Mouse (Mus musculus): ENCODE measurements around the gene Slc6a3. TPM values are rescaled to one million over a fixed set of nuclear protein-coding genes. Genes with fewer than 3 reads are reported as not detected.

Gene Slc6a3
- polyA plus RNA-seq, 1 experiment, result 0.05 TPM

DNA sequence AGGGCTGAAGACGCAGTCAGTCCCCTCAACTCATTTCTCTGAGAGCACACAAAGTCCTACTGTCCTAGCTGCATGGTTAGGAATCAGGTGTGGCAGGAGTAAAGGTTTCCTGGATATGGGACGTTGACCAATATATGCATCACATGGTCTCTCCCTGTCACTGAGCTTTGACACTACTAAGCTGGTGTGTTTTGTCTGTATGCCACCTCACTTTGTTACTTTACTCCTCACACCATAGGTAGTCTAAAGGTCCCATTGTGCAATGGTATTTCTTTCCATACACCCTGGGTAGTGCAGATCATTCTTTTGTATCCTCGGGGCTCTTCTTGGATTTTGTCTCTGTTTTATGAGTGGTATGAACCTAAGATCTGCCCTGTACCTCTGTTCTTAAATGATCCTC is 2.8 kb upstream of the Slc6a3 start:
- Histone ChIP-seq H3K27me3 (ENCODE audit: control insufficient read depth, insufficient read depth, low read length) (peaks cover 3% of the 10 kb centered on the region; the same call in 1 of the 2 replicates), H3K4me3 (replicated peaks; ENCODE audit: insufficient read depth, low read depth, low read length) (no peak overlapping the region), H3K4me1 (ENCODE audit: control insufficient read depth, insufficient read depth, low read length) (no peaks in the 10 kb centered on the region; the same call in 1 of the 2 replicates), H3K27ac (ENCODE audit: insufficient read depth, low read length) (no peak overlapping the region)
- no peak for DNase-seq
- WGBS, result 82% methylated on average over 3 of the region's 3 CpGs
- TF ChIP-seq POLR2A (IDR thresholded peaks at IDR 0.05; ENCODE audit: borderline replicate concordance, insufficient read depth, low read length) (no peak), CTCF (IDR thresholded peaks at IDR 0.05; ENCODE audit: borderline replicate concordance, insufficient read depth, low read depth, low read length) (no peak)

DNA sequence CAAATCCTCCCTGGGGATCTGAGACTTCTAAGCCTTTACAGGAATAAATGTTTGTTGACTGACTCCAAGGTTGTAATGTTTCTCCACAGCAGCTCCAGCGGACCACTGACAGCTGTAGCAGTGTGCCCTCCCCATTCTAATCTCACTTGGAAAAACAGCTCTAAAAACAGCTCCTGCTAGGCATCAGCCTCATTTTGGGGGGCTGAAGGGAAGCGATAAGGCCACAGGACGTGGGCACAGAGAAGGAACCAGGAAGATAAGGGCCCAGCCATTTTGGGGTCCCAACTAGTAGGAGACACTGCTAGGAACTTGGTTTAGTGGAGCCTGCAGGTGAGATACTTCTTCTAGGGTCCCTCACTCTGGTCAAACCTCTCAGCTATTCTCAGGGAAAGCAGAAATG is 1.3 kb upstream of the Slc6a3 start:
- Histone ChIP-seq H3K4me1 (ENCODE audit: control insufficient read depth, insufficient read depth, low read length) (no peaks in the 10 kb centered on the region; the same call in 1 of the 2 replicates), H3K27ac (ENCODE audit: insufficient read depth, low read length) (no peak overlapping the region), H3K27me3 (ENCODE audit: control insufficient read depth, insufficient read depth, low read length) (peaks cover 3% of the 10 kb centered on the region; the same call in 1 of the 2 replicates), H3K4me3 (replicated peaks; ENCODE audit: insufficient read depth, low read depth, low read length) (no peak overlapping the region)
- TF ChIP-seq CTCF (IDR thresholded peaks at IDR 0.05; ENCODE audit: borderline replicate concordance, insufficient read depth, low read depth, low read length) (no peak), POLR2A (IDR thresholded peaks at IDR 0.05; ENCODE audit: borderline replicate concordance, insufficient read depth, low read length) (no peak)
- WGBS, result 62% methylated on average over 3 of the region's 3 CpGs
- no peak for DNase-seq

DNA sequence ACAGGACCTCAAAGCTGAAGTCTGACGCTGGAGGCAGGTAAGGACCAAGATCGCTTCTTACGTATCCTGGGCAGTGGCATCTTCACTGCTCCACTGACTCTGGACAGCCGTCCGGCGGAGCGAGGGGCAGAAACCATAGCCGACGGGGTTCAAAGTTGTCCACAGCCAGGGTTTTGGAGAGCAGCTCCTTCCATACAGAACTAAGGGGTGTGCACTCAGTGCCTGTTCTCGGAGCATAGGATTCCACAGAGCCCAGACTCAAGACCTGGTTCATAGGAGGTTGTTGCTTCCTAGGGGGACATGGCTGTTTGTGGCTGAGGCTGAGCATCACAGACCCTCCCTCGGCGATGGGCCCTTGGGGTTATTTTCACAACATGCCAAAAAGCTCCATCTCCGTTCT is 277 bp downstream of the Slc6a3 start:
- no peak overlapping the region for H3K27ac ChIP-seq (ENCODE audit: insufficient read depth, low read length)
- no peak for DNase-seq
- H3K4me3 ChIP-seq (replicated peaks; ENCODE audit: insufficient read depth, low read depth, low read length), result no peak overlapping the region
- peaks cover 2% of the 10 kb centered on the region; the same call in 1 of the 2 replicates for H3K27me3 ChIP-seq (ENCODE audit: control insufficient read depth, insufficient read depth, low read length)
- H3K4me1 ChIP-seq (ENCODE audit: control insufficient read depth, insufficient read depth, low read length), result no peaks in the 10 kb centered on the region; the same call in 1 of the 2 replicates
- 9% methylated on average over 13 of the region's 13 CpGs for WGBS
- TF ChIP-seq CTCF (IDR thresholded peaks at IDR 0.05; ENCODE audit: borderline replicate concordance, insufficient read depth, low read depth, low read length) (no peak), POLR2A (IDR thresholded peaks at IDR 0.05; ENCODE audit: borderline replicate concordance, insufficient read depth, low read length) (no peak)

DNA sequence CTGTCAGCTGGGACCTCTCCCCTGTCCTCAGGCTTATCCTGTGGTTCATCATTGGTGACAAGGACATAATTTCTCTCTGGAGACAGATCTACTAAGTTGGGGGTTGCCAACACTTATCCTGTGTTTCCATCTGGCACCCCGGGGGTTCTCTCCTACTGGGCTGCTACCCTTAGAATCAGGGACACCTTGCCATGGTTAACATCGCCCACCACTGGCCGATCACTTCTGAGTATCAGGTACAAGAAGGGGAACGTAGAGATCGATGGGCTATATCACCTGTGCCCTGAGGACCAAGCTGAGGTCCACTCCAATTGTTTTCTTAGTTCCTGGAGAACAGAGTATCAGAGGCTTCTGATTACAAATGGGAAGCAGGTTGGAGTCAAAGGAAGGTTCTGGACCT is 27.7 kb downstream of the Slc6a3 start:
- no peak overlapping the region for H3K27ac ChIP-seq (ENCODE audit: insufficient read depth, low read length)
- DNase-seq, result no peak
- TF ChIP-seq CTCF (IDR thresholded peaks at IDR 0.05; ENCODE audit: borderline replicate concordance, insufficient read depth, low read depth, low read length) (no peak), POLR2A (IDR thresholded peaks at IDR 0.05; ENCODE audit: borderline replicate concordance, insufficient read depth, low read length) (no peak)
- H3K4me3 ChIP-seq (replicated peaks; ENCODE audit: insufficient read depth, low read depth, low read length), result no peak overlapping the region
- 89% methylated on average over 5 of the region's 5 CpGs for whole genome bisulfite sequencing
- no peaks in the 10 kb centered on the region for H3K27me3 ChIP-seq (ENCODE audit: control insufficient read depth, insufficient read depth, low read length)
- no peaks in the 10 kb centered on the region for H3K4me1 ChIP-seq (ENCODE audit: control insufficient read depth, insufficient read depth, low read length)

DNA sequence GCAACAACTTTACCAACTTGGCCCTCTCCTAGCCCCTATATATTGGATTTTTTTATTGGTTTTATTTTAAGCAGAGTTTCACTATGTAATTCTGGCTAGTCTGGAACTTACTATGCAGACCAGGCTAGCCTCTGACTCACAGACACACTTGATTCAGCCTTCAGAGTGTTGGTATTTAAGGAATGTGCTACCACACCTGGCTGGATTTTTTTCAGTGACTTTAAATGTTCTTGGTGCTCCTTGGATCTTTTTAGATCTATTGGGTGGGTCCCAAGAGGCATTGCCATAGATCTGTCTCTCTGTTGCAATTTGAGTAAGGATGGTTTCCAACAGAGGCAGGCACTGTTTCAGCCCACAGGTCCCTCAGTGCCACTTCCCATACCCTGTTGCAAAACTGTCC is 38.5 kb downstream of the Slc6a3 start:
- no peak for TF ChIP-seq CTCF (IDR thresholded peaks at IDR 0.05; ENCODE audit: borderline replicate concordance, insufficient read depth, low read depth, low read length)
- TF ChIP-seq POLR2A (IDR thresholded peaks at IDR 0.05; ENCODE audit: borderline replicate concordance, insufficient read depth, low read length), result no peak
- H3K27ac ChIP-seq (ENCODE audit: insufficient read depth, low read length), result no peak overlapping the region
- H3K27me3 ChIP-seq (ENCODE audit: control insufficient read depth, insufficient read depth, low read length), result no peaks in the 10 kb centered on the region; the same call in 1 of the 2 replicates
- DNase-seq, result no peak
- no peak overlapping the region for H3K4me3 ChIP-seq (replicated peaks; ENCODE audit: insufficient read depth, low read depth, low read length)
- no peaks in the 10 kb centered on the region for H3K4me1 ChIP-seq (ENCODE audit: control insufficient read depth, insufficient read depth, low read length)

DNA sequence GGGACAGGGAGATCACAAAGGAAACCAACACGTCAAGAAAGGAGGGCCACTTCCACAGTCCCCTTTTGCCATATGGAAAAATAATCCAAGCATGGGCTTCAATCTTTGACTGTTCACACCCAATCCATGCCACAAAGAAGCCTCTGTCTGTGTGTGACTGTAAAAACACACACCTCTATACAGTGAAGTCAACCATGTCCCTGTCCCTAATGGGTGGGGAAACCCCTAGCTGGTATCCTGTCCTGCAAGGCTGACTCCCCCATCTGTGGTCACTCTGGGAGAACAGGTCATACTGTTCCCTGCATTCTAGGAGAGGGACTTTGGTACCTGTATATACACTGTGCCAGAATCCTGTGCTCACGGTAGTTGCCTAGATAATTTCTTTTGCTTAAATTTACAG is 40.7 kb downstream of the Slc6a3 start:
- no peak overlapping the region for H3K4me3 ChIP-seq (replicated peaks; ENCODE audit: insufficient read depth, low read depth, low read length)
- no peak for TF ChIP-seq POLR2A (IDR thresholded peaks at IDR 0.05; ENCODE audit: borderline replicate concordance, insufficient read depth, low read length)
- TF ChIP-seq CTCF (IDR thresholded peaks at IDR 0.05; ENCODE audit: borderline replicate concordance, insufficient read depth, low read depth, low read length), result no peak
- no peak for DNase-seq
- H3K27me3 ChIP-seq (ENCODE audit: control insufficient read depth, insufficient read depth, low read length), result no peaks in the 10 kb centered on the region; the same call in 1 of the 2 replicates
- WGBS, result 59% methylated on average over 2 of the region's 2 CpGs
- H3K4me1 ChIP-seq (ENCODE audit: control insufficient read depth, insufficient read depth, low read length), result no peaks in the 10 kb centered on the region
- no peak overlapping the region for H3K27ac ChIP-seq (ENCODE audit: insufficient read depth, low read length)

DNA sequence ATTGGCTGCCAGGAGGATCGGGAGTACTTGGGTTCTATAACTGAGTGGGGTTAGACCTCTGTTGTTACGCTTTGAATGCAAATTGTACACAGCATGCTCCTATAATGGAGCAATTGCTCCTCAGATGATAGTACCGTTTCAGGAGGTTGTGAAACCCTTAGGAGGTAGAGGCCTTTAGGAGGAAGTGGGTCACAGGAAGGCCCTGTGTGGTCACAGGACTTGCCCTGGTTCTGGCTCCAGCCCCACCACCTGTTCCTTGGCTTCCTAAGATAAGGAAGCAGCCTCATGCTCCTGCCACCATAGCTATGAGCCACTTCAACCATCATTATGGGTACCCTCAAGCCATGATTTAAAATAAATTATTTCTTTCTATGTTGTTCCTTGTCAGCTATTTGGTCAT is 54.9 kb downstream of the Slc6a3 start:
- 73% methylated on average over 3 of the region's 3 CpGs for WGBS
- H3K4me1 ChIP-seq (ENCODE audit: control insufficient read depth, insufficient read depth, low read length), result no peaks in the 10 kb centered on the region
- H3K27me3 ChIP-seq (ENCODE audit: control insufficient read depth, insufficient read depth, low read length), result no peaks in the 10 kb centered on the region
- no peak for DNase-seq
- TF ChIP-seq POLR2A (IDR thresholded peaks at IDR 0.05; ENCODE audit: borderline replicate concordance, insufficient read depth, low read length) (no peak), CTCF (IDR thresholded peaks at IDR 0.05; ENCODE audit: borderline replicate concordance, insufficient read depth, low read depth, low read length) (no peak)
- H3K27ac ChIP-seq (ENCODE audit: insufficient read depth, low read length), result no peak overlapping the region
- H3K4me3 ChIP-seq (replicated peaks; ENCODE audit: insufficient read depth, low read depth, low read length), result no peak overlapping the region

DNA sequence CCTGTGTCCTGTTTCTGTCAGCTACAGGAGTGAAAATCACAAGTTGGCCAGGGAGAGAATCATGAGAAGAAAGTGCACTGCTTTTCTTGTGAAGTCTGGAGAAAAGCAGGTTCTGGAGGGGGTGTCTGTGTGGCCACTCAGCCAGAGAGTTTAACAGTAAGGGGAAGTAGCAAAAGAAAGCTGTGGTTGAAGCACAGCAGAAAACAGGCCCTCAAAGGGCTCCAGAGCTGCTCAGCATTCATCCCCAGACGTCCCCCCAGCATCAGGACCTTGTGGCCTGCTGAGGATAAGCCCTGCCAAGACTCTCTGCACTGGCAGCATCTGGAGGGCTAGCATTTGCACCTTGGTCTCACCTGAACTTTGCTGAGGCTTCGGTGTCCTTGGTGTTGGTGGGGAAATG is 56.0 kb downstream of the Slc6a3 start:
- 38% methylated on average over 2 of the region's 2 CpGs for WGBS
- H3K4me1 ChIP-seq (ENCODE audit: control insufficient read depth, insufficient read depth, low read length), result no peaks in the 10 kb centered on the region
- H3K4me3 ChIP-seq (replicated peaks; ENCODE audit: insufficient read depth, low read depth, low read length), result no peak overlapping the region
- no peak overlapping the region for H3K27ac ChIP-seq (ENCODE audit: insufficient read depth, low read length)
- no peaks in the 10 kb centered on the region for H3K27me3 ChIP-seq (ENCODE audit: control insufficient read depth, insufficient read depth, low read length)
- TF ChIP-seq CTCF (IDR thresholded peaks at IDR 0.05; ENCODE audit: borderline replicate concordance, insufficient read depth, low read depth, low read length), result no peak
- no peak for TF ChIP-seq POLR2A (IDR thresholded peaks at IDR 0.05; ENCODE audit: borderline replicate concordance, insufficient read depth, low read length)
- DNase-seq, result no peak

Measured in cerebellum, adult 2 months (tissue).